Mouse (Mus musculus): ENCODE results near the gene Mmp13.

DNA sequence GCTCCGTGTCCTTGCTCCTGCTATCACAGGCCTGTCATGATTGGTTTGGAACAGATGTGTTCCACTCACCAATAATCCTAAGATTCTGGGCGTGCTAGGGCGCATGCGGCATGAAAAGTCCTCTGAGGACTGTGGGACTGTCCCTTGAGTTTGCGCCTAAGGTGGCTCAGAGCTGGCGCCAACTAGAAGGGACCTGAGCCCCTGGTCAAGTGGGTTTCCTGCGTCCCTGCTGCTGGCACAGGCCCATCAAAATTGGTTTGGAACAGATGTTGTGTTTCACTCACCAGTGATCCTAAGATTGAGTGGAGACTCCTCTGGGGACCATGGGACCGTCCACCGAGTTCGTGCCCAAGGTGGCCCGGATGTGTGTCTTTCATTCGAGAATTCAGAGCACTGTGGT lies 17.6 kb downstream of the Mmp13 start:
- TF ChIP-seq GATA1 (IDR thresholded peaks at IDR 0.05; ENCODE audit: low read length) = no peak
- no peak for TF ChIP-seq TAL1 (IDR thresholded peaks at IDR 0.05; ENCODE audit: low read length)
